Mouse (Mus musculus) brain, embryonic 14.5 days (tissue): ENCODE measurements around the gene Nkx2-3. TPM values are rescaled to one million over a fixed set of nuclear protein-coding genes. Genes with fewer than 3 reads are reported as not detected.

Experiments
- DNase-seq: peaks from one replicate; pipeline ENCODE4 v3.0.0-alpha.2; 2011; ENCODE audit warnings: low read depth
- CTCF ChIP-seq: fragments of 200-500 bp; IDR thresholded peaks from 2 replicates; pipeline ENCODE4 v1.5.1; 2012; ENCODE audit warnings: inconsistent platforms, mild to moderate bottlenecking, moderate library complexity, borderline replicate concordance; ENCODE audit not compliant: insufficient read depth, insufficient read length; ENCODE audit errors: extremely low read depth
- POLR2A ChIP-seq: fragments of 200-500 bp; IDR thresholded peaks from 2 replicates; pipeline ENCODE4 v1.6.1; 2012; ENCODE audit warnings: mild to moderate bottlenecking, inconsistent platforms, borderline replicate concordance; ENCODE audit not compliant: poor library complexity, insufficient read depth, insufficient read length, severe bottlenecking; ENCODE audit errors: extremely low read depth
- polyA plus RNA-seq: library from polyadenylated mRNA; depleted of rRNA; stranded (reverse); fragments of >200 nt; gene quantifications from 2 replicates; pipeline ENCODE4 v1.2.3, GENCODE M21; 2012; rRNA removed

Gene Nkx2-3
- polyA plus RNA-seq, 1 experiment: 0.90 TPM

DNA sequence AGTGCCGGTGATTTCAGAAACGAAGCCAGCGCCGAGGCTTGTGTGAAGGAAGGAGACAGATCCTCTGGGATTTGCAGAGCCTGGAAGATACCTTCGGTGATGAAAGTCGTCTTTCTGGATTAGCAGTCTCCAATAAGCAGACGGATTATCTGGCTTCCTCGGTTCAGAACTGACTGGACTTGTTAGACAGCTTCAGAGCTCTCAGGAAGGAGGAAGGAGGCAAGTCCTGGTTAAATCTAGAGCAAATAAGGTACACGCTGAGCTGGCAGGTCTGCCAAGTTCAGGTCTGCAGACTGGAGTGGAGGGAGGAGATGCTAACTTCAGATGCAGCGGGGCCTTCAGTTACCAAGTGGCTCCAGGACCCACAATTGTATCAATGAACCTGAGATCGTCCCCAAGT, 29.7 kb downstream of the Nkx2-3 start:
- TF ChIP-seq CTCF: no peak
- TF ChIP-seq POLR2A: no peak
- DNase-seq: no peak

GRCm38 (mm10) chr19:43642843-43643242, 30.7 kb downstream of the Nkx2-3 start:
- TF ChIP-seq POLR2A: no peak
- no peak for TF ChIP-seq CTCF
- DNase-seq: no peak

GRCm38 (mm10) chr19:43645508-43645907, 33.4 kb downstream of the Nkx2-3 start:
- TF ChIP-seq POLR2A: no peak
- TF ChIP-seq CTCF: no peak
- no peak for DNase-seq

DNA sequence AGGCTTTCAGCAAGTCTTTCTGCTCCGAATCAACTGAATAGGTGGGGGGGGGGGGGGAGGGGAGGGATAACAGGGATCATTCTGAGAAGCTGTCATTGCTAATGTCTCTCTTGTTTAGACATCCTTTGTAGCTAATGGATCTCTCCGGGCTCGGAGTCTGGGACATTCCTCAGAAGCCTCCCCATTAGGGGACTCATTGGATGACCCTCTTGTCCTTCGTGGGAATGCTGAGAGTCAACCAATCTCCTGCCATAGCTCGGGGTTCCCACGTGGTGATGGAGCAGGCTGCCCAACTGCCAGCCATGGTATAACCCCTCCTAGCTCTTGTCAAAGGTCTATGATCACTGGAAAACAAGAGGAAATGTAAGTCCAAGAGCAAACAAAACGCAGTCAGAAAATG, 34.7 kb downstream of the Nkx2-3 start:
- TF ChIP-seq CTCF (no peak), POLR2A (no peak)
- DNase-seq: no peak

GRCm38 (mm10) chr19:43647261-43647660, 35.1 kb downstream of the Nkx2-3 start:
- TF ChIP-seq CTCF: no peak
- no peak for TF ChIP-seq POLR2A
- DNase-seq: no peak

DNA sequence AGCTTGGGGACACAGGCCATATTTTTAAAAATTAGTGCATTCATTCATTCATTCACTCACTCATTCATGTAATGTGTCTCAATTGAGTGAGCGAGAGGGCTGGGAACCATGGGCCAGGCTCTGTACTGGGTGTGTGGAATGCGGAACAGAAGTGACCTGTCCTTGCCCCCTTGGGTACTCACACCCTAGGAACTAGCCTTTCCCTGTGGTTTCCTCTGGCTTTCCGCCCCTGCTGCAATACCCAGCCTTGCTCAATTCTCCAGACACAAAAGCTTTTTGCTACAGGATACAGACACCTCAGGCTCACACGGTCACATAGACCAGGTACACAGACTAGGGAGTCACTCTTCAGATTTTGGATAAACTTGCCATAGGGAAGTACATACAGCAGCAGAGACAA, 36.2 kb downstream of the Nkx2-3 start:
- no peak for DNase-seq
- TF ChIP-seq CTCF: no peak

- DNase-seq: no peak
- TF ChIP-seq CTCF (no peak), POLR2A (no peak)
These were observed 39.2 kb downstream of the Nkx2-3 start for GRCm38 (mm10) chr19:43651241-43651785.

GRCm38 (mm10) chr19:43655735-43656492, 43.8 kb downstream of the Nkx2-3 start:
- DNase-seq: peak; percentile 90
- TF ChIP-seq CTCF: peak; percentile 91
- TF ChIP-seq POLR2A: no peak

- DNase-seq: no peak
- TF ChIP-seq POLR2A (no peak), CTCF (no peak)
These were observed 47.5 kb downstream of the Nkx2-3 start for GRCm38 (mm10) chr19:43659632-43660031.

DNA sequence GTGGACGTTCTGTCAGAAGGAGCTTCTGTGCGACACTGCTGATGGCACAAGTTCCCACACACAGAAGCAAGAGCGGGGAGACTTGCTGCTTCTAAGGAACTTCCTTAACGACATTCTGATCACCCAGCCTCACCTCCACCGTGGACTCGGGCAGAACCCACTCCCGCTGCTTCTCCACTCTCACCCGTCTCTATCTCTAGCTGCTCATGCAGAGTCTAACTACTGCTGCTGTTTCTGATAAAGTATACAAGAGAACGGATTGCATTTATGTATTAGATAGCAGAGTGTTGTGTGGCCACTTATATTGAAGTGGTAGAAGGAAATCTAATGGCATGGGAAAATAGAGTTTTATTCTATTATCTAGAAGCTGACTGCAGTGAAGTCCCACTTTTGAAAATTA, 48.6 kb downstream of the Nkx2-3 start:
- no peak for TF ChIP-seq POLR2A
- TF ChIP-seq CTCF: no peak

DNA sequence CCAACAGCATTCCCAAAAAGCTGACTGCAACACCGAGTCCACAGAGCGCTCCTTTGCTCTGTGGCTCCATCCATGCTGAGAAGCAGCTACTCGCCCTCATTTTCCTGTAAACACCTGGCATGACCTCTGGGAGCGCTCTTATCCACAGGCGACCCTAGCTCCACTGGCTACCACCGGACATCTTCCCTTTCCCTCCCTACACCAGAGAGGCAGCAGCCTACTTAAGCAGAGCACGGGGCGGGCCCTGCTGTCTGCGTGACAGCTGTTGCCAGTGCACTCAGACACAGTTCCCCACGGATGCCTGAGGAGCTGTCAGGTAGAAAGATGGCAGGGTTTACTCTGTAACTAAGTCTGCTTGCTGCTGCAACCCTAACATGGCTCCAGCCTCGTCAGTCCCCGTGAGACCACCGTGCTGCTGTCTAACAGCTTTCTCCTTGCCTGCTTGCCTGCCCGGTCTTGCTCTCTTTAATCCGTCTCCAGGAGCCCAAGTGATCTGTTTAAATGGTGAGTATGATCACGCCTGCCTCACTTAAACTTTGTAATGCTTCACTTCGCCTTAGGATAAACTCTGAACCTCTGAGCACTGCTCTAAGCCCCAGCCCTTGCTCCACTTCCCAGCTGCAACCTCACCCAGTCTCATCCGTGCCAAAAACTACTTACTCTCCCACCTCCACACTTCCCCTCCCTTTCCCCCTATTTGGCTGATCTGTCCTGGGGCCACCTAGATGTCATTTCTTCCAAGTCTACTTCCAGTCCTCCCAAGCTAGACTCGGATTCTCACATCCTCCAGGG, 50.2 kb downstream of the Nkx2-3 start:
- no peak for TF ChIP-seq POLR2A
- peak; percentile 43; the same call in 1 of the 2 replicates for TF ChIP-seq CTCF
- DNase-seq: peak; percentile 55

More for the DNA sequence above, 48.6 kb downstream of the Nkx2-3 start:
- no peak for DNase-seq

GRCm38 (mm10) chr19:43663471-43663870, 51.3 kb downstream of the Nkx2-3 start:
- TF ChIP-seq POLR2A (no peak), CTCF (no peak)
- DNase-seq: no peak

Other genes starting within 250 kb of the Nkx2-3 start
- 0.08 and 0.18 TPM in 2 replicates for gene Hpse2, start 224.0 kb upstream of the Nkx2-3 start, polyA plus RNA-seq
- 3.7 and 5.8 TPM in 2 replicates for gene Cnnm1, start 171.9 kb upstream of the Nkx2-3 start, polyA plus RNA-seq
- gene Got1, start 87.7 kb upstream of the Nkx2-3 start, polyA plus RNA-seq: 63.1 and 66.7 TPM in 2 replicates
- 73.8 and 98.7 TPM in 2 replicates for gene Slc25a28, start 62.6 kb downstream of the Nkx2-3 start, polyA plus RNA-seq
- gene Entpd7, start 77.3 kb downstream of the Nkx2-3 start, polyA plus RNA-seq: 7.2 and 10.1 TPM in 2 replicates
- 4.3 and 5.1 TPM in 2 replicates for gene Cutc, start 140.7 kb downstream of the Nkx2-3 start, polyA plus RNA-seq
- gene Cox15, start 140.7 kb downstream of the Nkx2-3 start, polyA plus RNA-seq: 15.1 and 19.5 TPM in 2 replicates
- gene Abcc2, start 169.9 kb downstream of the Nkx2-3 start, polyA plus RNA-seq: 0.04 and 0.15 TPM in 2 replicates